Mouse (Mus musculus) hindbrain, embryonic 11.5 days (tissue): ENCODE data around the gene Tsnax. TPM values are rescaled to one million over a fixed set of nuclear protein-coding genes. Genes with fewer than 3 reads are reported as not detected.

ENCODE experiments used
- ATAC-seq: fragments of 200-750 bp; cut with Nextera tagmentation; 2 replicates; pipeline ENCODE4 v1.8.0; 2017; ENCODE audit warnings: mild to moderate bottlenecking, moderate TSS enrichment, moderate library complexity; ENCODE audit not compliant: low FRiP score
- DNase-seq: peaks from one replicate; pipeline ENCODE4 v3.0.0-alpha.2; 2015; ENCODE audit warnings: low spot score
- H3K27ac ChIP-seq: fragments of 300-500 bp; sonication (generic); 2 replicates; pipeline ENCODE4 v1.5.1; 2014; ENCODE audit warnings: mild to moderate bottlenecking, low read depth, low read length
- H3K27me3 ChIP-seq: fragments of 300-500 bp; sonication (generic); 2 replicates; pipeline ENCODE4 v1.6.1; 2014; ENCODE audit warnings: mild to moderate bottlenecking, low read length, moderate library complexity, mixed read lengths; ENCODE audit not compliant: control insufficient read depth, insufficient read depth
- H3K36me3 ChIP-seq: fragments of 300-500 bp; sonication (generic); 2 replicates; pipeline ENCODE4 v1.6.1; 2014; ENCODE audit warnings: mild to moderate bottlenecking, low read length, moderate library complexity, mixed read lengths; ENCODE audit not compliant: control insufficient read depth, insufficient read depth
- H3K4me1 ChIP-seq: fragments of 300-500 bp; sonication (generic); replicated peaks from 2 replicates; pipeline ENCODE4 v1.6.1; 2014; ENCODE audit warnings: low read length, mixed read lengths; ENCODE audit not compliant: control insufficient read depth, insufficient read depth
- H3K4me2 ChIP-seq: fragments of 300-500 bp; sonication (generic); replicated peaks from 2 replicates; pipeline ENCODE4 v1.6.1; 2014; ENCODE audit warnings: mild to moderate bottlenecking, low read depth, low read length
- H3K4me3 ChIP-seq: fragments of 300-500 bp; sonication (generic); 2 replicates; pipeline ENCODE4 v1.5.1; 2014; ENCODE audit warnings: low read depth, low read length
- H3K9ac ChIP-seq: fragments of 300-500 bp; sonication (generic); 2 replicates; pipeline ENCODE4 v1.6.1; 2014; ENCODE audit warnings: low read depth, low read length
- H3K9me3 ChIP-seq: fragments of 300-500 bp; sonication (generic); 2 replicates; pipeline ENCODE4 v1.6.1; 2016; ENCODE audit warnings: low read length; ENCODE audit not compliant: control insufficient read depth
- WGBS: fragments of 180-500 bp; shearing (Covaris S2); extraction: QIAGEN DNeasy Blood & Tissue Kit; methylation state at CpG from one replicate; pipeline ENCODE4 v1.1.7; 2014; 5-methylcytosine and 5-hydroxymethylcytosine counted together
- polyA plus RNA-seq: library from polyadenylated mRNA; unstranded; fragments of >200 nt; fragmentation: Nextera tagmentation; extraction: Ambion mirVana; gene quantifications from 2 replicates; pipeline ENCODE4 v1.2.1, GENCODE M21; 2014

The Tsnax gene
- polyA plus RNA-seq, 1 experiment from 2014 or later: 149 TPM

DNA sequence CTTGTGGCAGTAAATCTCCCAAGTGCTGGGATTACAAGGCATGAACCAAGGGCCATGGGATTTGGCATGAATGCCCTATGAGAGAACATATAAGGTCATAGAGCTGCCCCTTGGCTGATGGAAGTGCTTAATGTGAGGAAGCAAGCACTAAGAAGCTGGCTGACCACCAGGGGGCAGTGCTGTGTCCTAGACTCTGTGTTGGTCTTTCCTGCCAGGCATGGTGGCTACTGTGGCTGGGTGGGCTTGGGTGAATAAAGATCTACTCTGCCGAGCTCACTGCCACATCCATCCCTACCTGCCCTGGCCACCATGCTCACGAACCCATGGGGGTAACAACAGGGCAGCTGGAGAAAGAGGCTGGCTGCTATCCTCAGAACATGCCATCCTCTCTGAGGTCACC is 39.2 kb downstream of the Tsnax start:
- DNase-seq (peak; percentile 86), ATAC-seq (no peak)
- no peaks in the 10 kb centered on the region for H3K9me3 ChIP-seq
- H3K4me2 ChIP-seq: no peak overlapping the region
- H3K4me3 ChIP-seq: no peak overlapping the region
- H3K4me1 ChIP-seq: no peaks in the 10 kb centered on the region
- no peak overlapping the region for H3K27ac ChIP-seq
- 50% methylated on average over 2 of the region's 2 CpGs for WGBS
- H3K36me3 ChIP-seq: no peaks in the 10 kb centered on the region
- peaks cover 34% of the 10 kb centered on the region for H3K27me3 ChIP-seq
- H3K9ac ChIP-seq: no peak overlapping the region

- H3K4me3 ChIP-seq: peak within 1 kb of the TSS; percentile 57
- no peaks in the 10 kb centered on the region for H3K4me1 ChIP-seq
- no peaks in the 10 kb centered on the region for H3K36me3 ChIP-seq
- H3K9ac ChIP-seq: peak within 1 kb of the TSS; percentile 60
- H3K4me2 ChIP-seq: peak within 1 kb of the TSS; percentile 97
- DNase-seq: peak; percentile 69
- H3K27me3 ChIP-seq: peaks cover 34% of the 10 kb centered on the region
- H3K9me3 ChIP-seq: no peaks in the 10 kb centered on the region
- WGBS: 3% methylated on average over 48 of the region's 65 CpGs
- peak; percentile 30; the same call in 1 of the 2 replicates for ATAC-seq
- peak within 1 kb of the TSS; percentile 36; the same call in 1 of the 2 replicates for H3K27ac ChIP-seq
Observed at GRCm38 (mm10) chr8:125053505-125054435, 41.0 kb downstream of the Tsnax start, which contains the start of gene Disc1. TSS of gene Disc1 (plus strand) at chr8:125054195.

DNA sequence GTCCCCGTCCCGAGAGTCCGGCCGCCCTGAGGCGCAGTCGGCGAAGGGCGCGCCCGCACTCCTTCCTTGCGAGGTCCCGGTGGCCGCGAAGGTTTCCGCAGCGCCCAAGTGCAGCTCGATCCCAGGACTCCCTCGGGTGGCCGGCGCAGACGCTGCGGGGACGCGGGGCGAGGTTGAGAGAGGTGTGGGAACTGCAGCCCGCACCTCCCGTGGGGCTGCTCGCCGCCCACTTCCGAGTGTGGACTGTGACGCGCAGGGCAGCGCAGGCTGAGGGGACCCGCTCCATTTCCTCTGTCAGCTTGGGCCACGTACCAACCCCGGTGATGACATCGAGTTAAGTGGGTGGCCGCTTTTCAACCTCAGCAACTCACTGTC is 41.6 kb downstream of the Tsnax start:
- Histone ChIP-seq H3K4me2 (peak overlapping the region; percentile 97), H3K9ac (peak overlapping the region; percentile 60), H3K9me3 (no peaks in the 10 kb centered on the region), H3K4me1 (no peaks in the 10 kb centered on the region), H3K27me3 (peaks cover 34% of the 10 kb centered on the region), H3K36me3 (no peaks in the 10 kb centered on the region), H3K27ac (0 out of 2 replicates have a peak overlapping the region, but pooled peaks have one; percentile 36), H3K4me3 (peak overlapping the region; percentile 57)
- under 1% methylated on average over 37 of the region's 38 CpGs for WGBS
- ATAC-seq (no peak), DNase-seq (peak; percentile 57)

DNA sequence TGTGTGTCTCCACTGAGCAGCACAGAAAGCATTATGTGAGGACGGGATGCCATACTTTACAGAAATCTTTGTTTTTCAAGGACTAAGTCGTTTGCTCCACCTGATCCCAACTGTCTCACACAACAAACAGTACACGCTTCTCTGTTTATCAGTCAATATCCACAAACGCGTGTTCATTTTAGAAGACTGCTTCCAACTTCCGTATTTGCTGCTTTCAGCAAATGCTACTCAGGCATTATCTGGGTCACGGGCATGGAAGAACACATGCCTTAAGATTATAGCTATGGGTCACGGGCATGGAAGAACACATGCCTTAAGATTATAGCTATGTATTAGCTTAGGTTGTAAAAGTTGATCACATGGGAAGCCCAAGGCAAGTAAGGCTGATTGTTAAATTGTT is 48.1 kb downstream of the Tsnax start:
- no peaks in the 10 kb centered on the region for H3K4me1 ChIP-seq
- 85% methylated on average over 8 of the region's 8 CpGs for WGBS
- H3K27me3 ChIP-seq: no peaks in the 10 kb centered on the region
- H3K36me3 ChIP-seq: no peaks in the 10 kb centered on the region
- no peak overlapping the region for H3K9ac ChIP-seq
- H3K4me3 ChIP-seq: no peak overlapping the region
- H3K9me3 ChIP-seq: no peaks in the 10 kb centered on the region
- ATAC-seq: no peak
- H3K27ac ChIP-seq: no peak overlapping the region
- no peak overlapping the region for H3K4me2 ChIP-seq
- no peak for DNase-seq

- ATAC-seq (no peak), DNase-seq (no peak)
- no peak overlapping the region for H3K9ac ChIP-seq
- no peaks in the 10 kb centered on the region for H3K36me3 ChIP-seq
- H3K9me3 ChIP-seq: no peaks in the 10 kb centered on the region
- no peak overlapping the region for H3K4me2 ChIP-seq
- H3K27me3 ChIP-seq: no peaks in the 10 kb centered on the region
- no peak overlapping the region for H3K4me3 ChIP-seq
- no peak overlapping the region for H3K27ac ChIP-seq
- WGBS: 85% methylated on average over 6 of the region's 6 CpGs
- H3K4me1 ChIP-seq: no peaks in the 10 kb centered on the region
Observed at GRCm38 (mm10) chr8:125065596-125065995, 52.8 kb downstream of the Tsnax start.

GRCm38 (mm10) chr8:125066913-125067595 is 54.3 kb downstream of the Tsnax start:
- H3K36me3 ChIP-seq: no peaks in the 10 kb centered on the region
- no peaks in the 10 kb centered on the region for H3K9me3 ChIP-seq
- peak; percentile 69 for DNase-seq
- WGBS: 41% methylated on average over 12 of the region's 12 CpGs
- H3K27me3 ChIP-seq: no peaks in the 10 kb centered on the region
- H3K9ac ChIP-seq: no peak overlapping the region
- H3K4me1 ChIP-seq: no peaks in the 10 kb centered on the region
- ATAC-seq: no peak
- H3K4me2 ChIP-seq: no peak overlapping the region
- H3K27ac ChIP-seq: peak overlapping the region; percentile 56
- H3K4me3 ChIP-seq: no peak overlapping the region

DNA sequence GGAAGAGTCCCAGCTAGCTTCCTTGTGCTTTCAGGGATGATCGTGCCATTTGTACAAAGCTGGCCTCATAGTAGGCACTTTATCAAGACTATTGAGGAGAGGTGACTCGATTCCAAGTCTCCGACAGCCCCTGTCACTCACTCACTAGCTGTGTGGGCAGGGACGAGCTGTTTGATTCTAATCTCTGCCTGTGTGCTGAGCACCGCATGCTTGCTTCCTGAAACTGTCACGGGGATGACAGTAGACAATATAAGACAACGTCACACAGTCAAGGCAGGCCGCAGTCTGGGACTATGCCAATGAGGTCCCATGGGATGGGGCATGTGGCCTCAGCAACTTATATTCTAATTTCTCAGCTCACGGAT is 54.8 kb downstream of the Tsnax start:
- H3K27ac ChIP-seq: peak overlapping the region; percentile 56

GRCm38 (mm10) chr8:125068146-125068905 is 55.5 kb downstream of the Tsnax start:
- no peak overlapping the region for H3K4me3 ChIP-seq
- H3K36me3 ChIP-seq: no peaks in the 10 kb centered on the region
- H3K4me1 ChIP-seq: no peaks in the 10 kb centered on the region
- no peaks in the 10 kb centered on the region for H3K27me3 ChIP-seq
- H3K4me2 ChIP-seq: no peak overlapping the region
- H3K27ac ChIP-seq: no peak overlapping the region
- H3K9me3 ChIP-seq: no peaks in the 10 kb centered on the region
- 90% methylated on average over 6 of the region's 6 CpGs for WGBS
- no peak overlapping the region for H3K9ac ChIP-seq
- DNase-seq: no peak
- ATAC-seq: no peak

More for the DNA sequence above, 54.8 kb downstream of the Tsnax start:
- no peak overlapping the region for H3K4me2 ChIP-seq
- 71% methylated on average over 9 of the region's 9 CpGs for WGBS
- H3K27me3 ChIP-seq: no peaks in the 10 kb centered on the region
- H3K36me3 ChIP-seq: no peaks in the 10 kb centered on the region
- no peaks in the 10 kb centered on the region for H3K4me1 ChIP-seq
- no peak overlapping the region for H3K9ac ChIP-seq
- DNase-seq (no peak), ATAC-seq (no peak)
- no peaks in the 10 kb centered on the region for H3K9me3 ChIP-seq
- H3K4me3 ChIP-seq: no peak overlapping the region
